Mouse (Mus musculus) intestine, postnatal 0 days (tissue): ENCODE measurements around the gene Gm27029. TPM values are rescaled to one million over a fixed set of nuclear protein-coding genes. Genes with fewer than 3 reads are reported as not detected.

ENCODE experiments used
- ATAC-seq: fragments of 200-750 bp; cut with Nextera tagmentation; 2 replicates; pipeline ENCODE4 v1.8.0; 2017; ENCODE audit warnings: mild to moderate bottlenecking, moderate TSS enrichment, moderate library complexity
- H3K27ac ChIP-seq: fragments of 300-500 bp; sonication (generic); 2 replicates; pipeline ENCODE4 v1.5.1; 2014; ENCODE audit warnings: mild to moderate bottlenecking, low read depth, low read length, moderate library complexity
- H3K27me3 ChIP-seq: fragments of 300-500 bp; sonication (generic); replicated peaks from 2 replicates; pipeline ENCODE4 v1.6.1; 2014; ENCODE audit warnings: low read length, mixed read lengths; ENCODE audit not compliant: control insufficient read depth, insufficient read depth
- H3K36me3 ChIP-seq: fragments of 300-500 bp; sonication (generic); 2 replicates; pipeline ENCODE4 v1.6.1; 2014; ENCODE audit warnings: mild to moderate bottlenecking, moderate library complexity; ENCODE audit not compliant: control insufficient read depth, insufficient read depth
- H3K4me1 ChIP-seq: fragments of 300-500 bp; sonication (generic); replicated peaks from 2 replicates; pipeline ENCODE4 v1.6.1; 2014; ENCODE audit warnings: antibody characterized with exemption, low read length, mixed read lengths; ENCODE audit not compliant: control insufficient read depth, insufficient read depth
- H3K4me2 ChIP-seq: fragments of 300-500 bp; sonication (generic); replicated peaks from 2 replicates; pipeline ENCODE4 v1.6.1; 2014; ENCODE audit warnings: low read depth, mild to moderate bottlenecking, moderate library complexity
- H3K4me3 ChIP-seq: fragments of 300-500 bp; sonication (generic); 2 replicates; pipeline ENCODE4 v1.5.1; 2014; ENCODE audit warnings: low read depth, low read length
- H3K9ac ChIP-seq: fragments of 300-500 bp; sonication (generic); 2 replicates; pipeline ENCODE4 v1.6.1; 2014; ENCODE audit warnings: mild to moderate bottlenecking, low read depth, low read length
- H3K9me3 ChIP-seq: fragments of 300-500 bp; sonication (generic); 2 replicates; pipeline ENCODE4 v1.6.1; 2016; ENCODE audit warnings: mixed run types; ENCODE audit not compliant: control insufficient read depth
- CTCF ChIP-seq: sonication (generic); IDR thresholded peaks from 2 replicates; pipeline ENCODE4 v1.5.1; 2016; ENCODE audit warnings: low read depth, mild to moderate bottlenecking, control low read depth, antibody characterized with exemption, moderate library complexity
- WGBS: fragments of 180-500 bp; shearing (Covaris S2); extraction: QIAGEN DNeasy Blood & Tissue Kit; methylation state at CpG from one replicate; pipeline ENCODE4 v1.1.7; 2014; 5-methylcytosine and 5-hydroxymethylcytosine counted together
- polyA plus RNA-seq: library from polyadenylated mRNA; unstranded; fragments of >200 nt; fragmentation: Nextera tagmentation; extraction: Ambion mirVana; gene quantifications from 2 replicates; pipeline ENCODE4 v1.2.1, GENCODE M21; 2015

The Gm27029 gene
- polyA plus RNA-seq, 1 experiment from 2014 or later = 2.2 TPM

DNA sequence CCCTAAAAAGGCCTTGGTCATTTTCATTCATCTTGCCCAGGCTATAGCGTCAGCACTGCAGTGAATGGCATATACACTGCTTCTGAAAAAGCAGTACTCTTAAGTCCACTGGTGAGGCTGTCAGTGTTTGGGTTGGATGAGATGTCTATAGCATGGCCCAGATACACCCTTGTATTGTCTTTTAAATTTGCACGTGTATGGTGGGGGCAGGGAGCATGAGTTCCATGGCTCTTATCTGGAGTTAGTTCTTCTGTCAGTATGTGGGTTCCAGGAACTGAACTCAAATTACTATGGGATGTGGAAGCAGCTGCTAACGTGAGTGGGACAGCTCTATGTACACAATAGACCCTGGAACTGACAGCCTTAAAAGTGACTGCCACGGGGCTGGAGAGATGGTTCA lies 11.2 kb upstream of the Gm27029 start:
- H3K9ac ChIP-seq = no peak overlapping the region
- H3K4me3 ChIP-seq = no peak overlapping the region
- H3K4me2 ChIP-seq = no peak overlapping the region
- no peak for TF ChIP-seq CTCF
- 72% methylated on average over 4 of the region's 4 CpGs for WGBS
- no peaks in the 10 kb centered on the region for H3K9me3 ChIP-seq
- ATAC-seq = no peak
- no peaks in the 10 kb centered on the region for H3K4me1 ChIP-seq
- no peaks in the 10 kb centered on the region for H3K27me3 ChIP-seq
- H3K27ac ChIP-seq = no peak overlapping the region
- peaks cover 39% of the 10 kb centered on the region for H3K36me3 ChIP-seq

DNA sequence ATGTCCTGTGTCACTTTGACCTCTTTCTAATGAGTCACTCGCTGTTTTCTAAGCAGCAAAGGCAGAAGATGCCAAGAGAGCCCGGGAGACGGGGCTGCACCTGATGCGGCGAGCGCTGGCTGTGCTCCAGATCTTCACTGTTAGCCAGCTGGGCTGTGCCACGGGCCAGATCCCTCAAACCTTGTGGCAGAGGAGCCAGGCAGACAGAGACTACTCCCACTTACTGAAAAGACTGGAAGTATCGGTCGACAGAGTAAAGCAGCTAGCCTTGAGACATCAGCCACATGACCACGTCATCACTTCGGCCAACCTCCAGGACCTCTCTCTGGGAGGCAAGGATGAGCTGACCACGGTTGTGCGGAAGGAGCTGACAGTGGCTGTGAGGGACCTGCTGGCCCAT lies 8.8 kb upstream of the Gm27029 start:
- no peak overlapping the region for H3K4me3 ChIP-seq
- H3K4me2 ChIP-seq = no peak overlapping the region
- H3K27me3 ChIP-seq = no peaks in the 10 kb centered on the region
- no peak for ATAC-seq
- TF ChIP-seq CTCF = no peak
- no peak overlapping the region for H3K9ac ChIP-seq
- H3K4me1 ChIP-seq = no peaks in the 10 kb centered on the region
- no peaks in the 10 kb centered on the region for H3K9me3 ChIP-seq
- H3K27ac ChIP-seq = no peak overlapping the region
- H3K36me3 ChIP-seq = peaks cover 54% of the 10 kb centered on the region
- WGBS = 90% methylated on average over 13 of the region's 13 CpGs

DNA sequence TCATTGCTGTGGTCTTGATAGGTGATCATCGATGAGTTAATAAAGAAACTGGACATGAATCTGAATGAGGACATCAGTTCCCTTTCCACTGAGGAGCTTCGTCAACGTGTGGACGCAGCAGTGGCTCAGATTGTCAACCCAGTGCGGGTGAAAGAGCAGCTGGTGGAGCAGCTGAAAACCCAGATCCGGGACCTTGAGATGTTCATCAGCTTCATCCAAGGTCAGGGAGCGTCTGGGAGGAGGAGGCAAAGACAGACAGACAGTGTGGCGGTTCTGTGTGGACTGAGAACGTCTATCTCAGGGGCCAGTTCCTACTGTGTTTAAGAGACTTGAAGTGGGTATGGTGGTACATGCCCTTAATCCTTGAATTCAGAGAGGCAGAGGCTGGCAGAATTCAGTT lies 6.7 kb upstream of the Gm27029 start:
- WGBS = 90% methylated on average over 9 of the region's 9 CpGs
- peaks cover 54% of the 10 kb centered on the region for H3K36me3 ChIP-seq
- H3K9me3 ChIP-seq = no peaks in the 10 kb centered on the region
- no peak overlapping the region for H3K27ac ChIP-seq
- ATAC-seq = no peak
- TF ChIP-seq CTCF = no peak
- H3K9ac ChIP-seq = no peak overlapping the region
- no peaks in the 10 kb centered on the region for H3K27me3 ChIP-seq
- H3K4me3 ChIP-seq = no peak overlapping the region
- 0 out of 2 replicates have a peak, but pooled peaks cover 2% of the 10 kb centered on the region for H3K4me1 ChIP-seq
- H3K4me2 ChIP-seq = no peak overlapping the region

DNA sequence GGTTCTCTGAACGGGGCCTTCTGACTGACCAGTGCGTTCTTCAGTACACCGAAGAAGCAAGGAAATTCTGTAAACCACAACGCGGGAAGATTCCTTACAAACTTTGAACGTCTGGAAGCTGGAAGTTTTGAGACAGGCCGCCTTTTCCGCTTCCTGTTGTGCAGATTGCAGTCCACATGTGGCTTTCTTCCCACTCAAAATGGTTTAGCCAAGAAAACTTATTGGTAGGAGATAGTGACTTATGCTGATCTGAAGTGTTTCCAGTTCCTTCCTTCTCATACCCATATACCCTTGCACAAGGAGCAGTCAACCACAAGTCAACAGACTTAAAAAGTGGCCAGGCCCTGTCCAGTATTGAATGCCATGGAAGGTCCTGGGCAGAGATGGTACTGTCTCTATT lies 1.6 kb upstream of the Gm27029 start:
- Histone ChIP-seq H3K27ac (0 out of 2 replicates have a peak overlapping the region, but pooled peaks have one; percentile 1), H3K4me2 (peak overlapping the region; percentile 82), H3K9me3 (no peaks in the 10 kb centered on the region), H3K9ac (peak overlapping the region; percentile 67; the same call in 1 of the 2 replicates), H3K36me3 (peaks cover 18% of the 10 kb centered on the region), H3K4me3 (peak overlapping the region; percentile 79), H3K4me1 (0 out of 2 replicates have a peak, but pooled peaks cover 5% of the 10 kb centered on the region), H3K27me3 (no peaks in the 10 kb centered on the region)
- 38% methylated on average over 8 of the region's 8 CpGs for WGBS
- no peak for ATAC-seq
- TF ChIP-seq CTCF = no peak

DNA sequence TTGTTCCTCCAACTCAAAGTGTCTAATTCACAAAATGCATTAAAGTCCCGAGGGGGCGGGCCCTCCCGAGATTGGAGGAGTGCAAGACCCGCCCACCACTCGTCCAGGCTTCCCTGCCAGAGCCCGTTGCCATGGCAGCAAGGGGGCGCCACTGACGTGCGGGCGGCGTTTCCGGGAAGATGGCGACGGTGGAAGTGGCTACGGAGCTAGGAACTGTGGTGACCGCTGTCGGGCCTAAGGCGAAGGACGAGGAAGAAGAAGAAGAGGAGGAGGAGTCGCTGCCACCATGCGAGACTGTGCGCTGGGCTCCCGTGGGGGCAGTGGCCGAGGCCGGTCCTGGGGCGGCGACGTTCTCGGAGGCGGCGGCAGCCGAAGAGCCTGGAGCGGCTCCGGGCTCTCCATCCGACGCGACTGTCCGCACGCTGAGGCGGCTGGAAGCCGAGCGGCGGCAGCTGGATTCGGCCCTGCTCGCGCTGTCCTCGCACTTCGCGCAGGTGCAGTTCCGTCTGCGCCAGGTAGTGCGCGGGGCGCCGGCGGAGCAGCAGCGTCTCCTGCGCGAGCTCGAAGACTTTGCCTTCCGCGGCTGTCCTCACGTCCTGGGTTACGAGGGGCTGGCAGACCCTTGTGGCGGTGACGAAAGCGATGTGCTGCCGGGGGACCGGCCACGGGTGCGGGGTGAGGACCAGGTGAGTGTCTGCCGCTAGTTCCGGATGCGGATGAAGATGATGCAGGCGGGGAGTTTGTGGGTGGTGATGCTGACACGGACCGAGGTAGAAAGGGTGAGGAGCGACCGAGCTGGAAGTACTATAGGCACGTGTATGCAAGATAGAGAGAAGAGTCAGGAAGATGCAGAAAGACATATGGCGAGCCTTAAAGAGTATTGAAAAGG lies 573 bp upstream of the Gm27029 start, which contains the start of the genes Rundc1 and Ptges3l:
TSS of gene Rundc1 (plus strand) at position 161 of the 889 bp plus-strand sequence.
TSS of gene Ptges3l (minus strand) at position 409 of the 889 bp plus-strand sequence.
- WGBS = under 1% methylated on average over 78 of the region's 81 CpGs
- Histone ChIP-seq H3K4me2 (peak within 1 kb of the TSS; percentile 82), H3K4me3 (peak within 1 kb of the TSS; percentile 79), H3K27me3 (no peaks in the 10 kb centered on the region), H3K9ac (peak within 1 kb of the TSS; percentile 67), H3K4me1 (0 out of 2 replicates have a peak, but pooled peaks cover 5% of the 10 kb centered on the region), H3K36me3 (peaks cover 9% of the 10 kb centered on the region), H3K9me3 (no peaks in the 10 kb centered on the region), H3K27ac (peak within 1 kb of the TSS; percentile 88)
- peak; percentile 92 for ATAC-seq
- peak; percentile 69 for TF ChIP-seq CTCF

DNA sequence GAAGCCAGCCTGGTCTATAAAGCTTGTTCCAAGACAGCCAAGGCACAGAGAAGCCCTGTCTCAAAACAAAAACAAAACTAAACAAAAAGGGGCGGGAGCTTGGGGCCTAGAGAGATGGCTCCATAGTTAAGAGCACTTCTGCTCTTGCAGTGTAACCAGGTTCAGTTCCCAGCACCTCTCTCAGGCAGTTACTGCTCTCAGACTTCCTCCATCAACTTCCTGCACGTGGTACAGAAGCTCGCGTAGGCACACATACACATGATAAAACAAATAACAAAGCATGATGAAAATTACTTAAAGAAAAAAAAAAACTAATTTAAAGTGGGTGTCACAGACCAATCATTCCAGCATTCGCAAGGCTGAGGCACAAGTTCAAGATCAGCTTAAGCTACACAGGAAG lies 4.4 kb downstream of the Gm27029 start:
- TF ChIP-seq CTCF = no peak
- Histone ChIP-seq H3K27me3 (no peaks in the 10 kb centered on the region), H3K36me3 (no peaks in the 10 kb centered on the region), H3K9me3 (no peaks in the 10 kb centered on the region), H3K4me2 (no peak overlapping the region), H3K4me1 (no peaks in the 10 kb centered on the region), H3K9ac (no peak overlapping the region), H3K27ac (no peak overlapping the region), H3K4me3 (no peak overlapping the region)
- ATAC-seq = no peak
- 83% methylated on average over 5 of the region's 5 CpGs for WGBS
